Mouse (Mus musculus) CD4-positive helper T cell, adult 2 months (primary cell): Measurements from ENCODE around the gene Tbc1d1.
"Not testable (repeated sequence)": the region's sequence is repeated elsewhere in the genome, so short reads cannot be mapped to it uniquely, and the experiment has no call there.

Experiments
- DNase-seq: peaks from one replicate; pipeline ENCODE4 v3.0.0-alpha.2; 2012; ENCODE audit warnings: low read depth, missing footprints, low spot score

The Tbc1d1 gene

GRCm38 (mm10) chr5:64348166-64348565 is 192.1 kb downstream of the Tbc1d1 start:
- DNase-seq: no peak

GRCm38 (mm10) chr5:64348780-64349179 is 192.7 kb downstream of the Tbc1d1 start:
- DNase-seq: no peak

- DNase-seq: no peak
Observed at GRCm38 (mm10) chr5:64351968-64352367, 195.9 kb downstream of the Tbc1d1 start.

- no peak for DNase-seq
Observed at GRCm38 (mm10) chr5:64358639-64359584, 202.8 kb downstream of the Tbc1d1 start.

- DNase-seq: peak; percentile 84
Observed at GRCm38 (mm10) chr5:64360147-64360875, 204.2 kb downstream of the Tbc1d1 start.

GRCm38 (mm10) chr5:64360876-64361268 is 204.8 kb downstream of the Tbc1d1 start:
- DNase-seq: not testable (repeated sequence)

GRCm38 (mm10) chr5:64363859-64364406 is 207.8 kb downstream of the Tbc1d1 start:
- no peak for DNase-seq

GRCm38 (mm10) chr5:64364432-64365125 is 208.5 kb downstream of the Tbc1d1 start:
- DNase-seq: no peak

GRCm38 (mm10) chr5:64365187-64366066 is 209.3 kb downstream of the Tbc1d1 start:
- DNase-seq: no peak

- DNase-seq: no peak
Observed at GRCm38 (mm10) chr5:64366113-64366512, 210.0 kb downstream of the Tbc1d1 start.

GRCm38 (mm10) chr5:64367426-64367825 is 211.3 kb downstream of the Tbc1d1 start:
- DNase-seq: no peak

- peak; percentile 67 for DNase-seq
Observed at GRCm38 (mm10) chr5:64371331-64371831, 215.3 kb downstream of the Tbc1d1 start.

GRCm38 (mm10) chr5:64372292-64372961 is 216.3 kb downstream of the Tbc1d1 start:
- no peak for DNase-seq

GRCm38 (mm10) chr5:64373695-64374094 is 217.6 kb downstream of the Tbc1d1 start:
- no peak for DNase-seq

- DNase-seq: no peak
Observed at GRCm38 (mm10) chr5:64375851-64376250, 219.7 kb downstream of the Tbc1d1 start.

- DNase-seq: no peak
Observed at GRCm38 (mm10) chr5:64376466-64376865, 220.4 kb downstream of the Tbc1d1 start.

- peak; percentile 48 for DNase-seq
Observed at GRCm38 (mm10) chr5:64377705-64378104, 221.6 kb downstream of the Tbc1d1 start.

GRCm38 (mm10) chr5:64378591-64379275 is 222.6 kb downstream of the Tbc1d1 start:
- no peak for DNase-seq

GRCm38 (mm10) chr5:64379829-64380228 is 223.7 kb downstream of the Tbc1d1 start:
- no peak for DNase-seq
